Mouse (Mus musculus): ENCODE measurements at regions not wholly inside any gene's neighbourhood (a gene's known extent, or its start where the extent isn't known, plus 50 kb on each side); places are given as distances from the start of the nearest gene placed in this dataset.

- H3K4me1 ChIP-seq (ENCODE audit: control insufficient read depth in 1 of 2, insufficient read depth in 2 of 2) = no peaks in the 10 kb centered on the region
- peaks cover 73% of the 10 kb centered on the region for H3K9me3 ChIP-seq (replicated peaks; ENCODE audit: low read length)
- no peak overlapping the region for H3K4me2 ChIP-seq (ENCODE audit: insufficient read depth, low read depth, poor library complexity, severe bottlenecking)
- no peak overlapping the region for H3K27ac ChIP-seq (ENCODE audit: insufficient read depth, low read depth)
- H3K36me3 ChIP-seq (replicated peaks in 1 of 2; ENCODE audit: control insufficient read depth in 1 of 2, insufficient read depth in 1 of 2, low read length in 1 of 2) = no peaks in the 10 kb centered on the region
- no peak for DNase-seq (ENCODE audit: extremely low read depth)
- no peak overlapping the region for H3K9ac ChIP-seq (ENCODE audit: insufficient read depth, low read depth)
- H3K4me3 ChIP-seq (replicated peaks in 1 of 3; ENCODE audit: low read depth in 2 of 3, low read length in 2 of 3, poor library complexity in 1 of 3) = no peak overlapping the region
- dilution Hi-C loops (cut with MboI; ENCODE audit: extremely low pct_ligation_motif_present, extremely low pct_unique_long_range_greater_than_20kb, low sequenced_read_pairs) (no loop called here), in situ Hi-C loops (cut with MboI; ENCODE audit: low pct_ligation_motif_present, low pct_unique_long_range_greater_than_20kb, low sequenced_read_pairs) (no loop called here)
- no peaks in the 10 kb centered on the region for H3K79me2 ChIP-seq (replicated peaks; ENCODE audit: control insufficient read depth, extremely low read depth, insufficient read depth, poor library complexity, severe bottlenecking)
- TF ChIP-seq PAX5 (IDR thresholded peaks at IDR 0.05; ENCODE audit: low read length) (no peak), USF1 (IDR thresholded peaks at IDR 0.05; ENCODE audit: low read depth, low read length) (no peak), MAFK (IDR thresholded peaks at IDR 0.05; ENCODE audit: insufficient replicate concordance, low read length) (no peak), ETS1 (conservative IDR thresholded peaks at IDR 0.05; ENCODE audit: low read depth, low read length) (no peak), ZKSCAN1 (IDR thresholded peaks at IDR 0.05; ENCODE audit: borderline replicate concordance, low read depth, low read length) (no peak), ZNF384 (IDR thresholded peaks at IDR 0.05; ENCODE audit: low read depth, low read length) (no peak), SIN3A (IDR thresholded peaks at IDR 0.05; ENCODE audit: low read length) (no peak), CTCF (conservative IDR thresholded peaks at IDR 0.05 in 1 of 2, IDR thresholded peaks at IDR 0.05 in 1 of 2; ENCODE audit: low read depth in 2 of 2, low read length in 2 of 2) (no peak), ELF1 (IDR thresholded peaks at IDR 0.05; ENCODE audit: low read depth, low read length) (no peak), SMC3 (IDR thresholded peaks at IDR 0.05; ENCODE audit: low read depth, low read length) (no peak), MAZ (IDR thresholded peaks at IDR 0.05; ENCODE audit: low read depth, low read length) (no peak), USF2 (conservative IDR thresholded peaks at IDR 0.05; ENCODE audit: low read depth, low read length) (no peak), BHLHE40 (IDR thresholded peaks at IDR 0.05; ENCODE audit: low read depth, low read length) (no peak), JUND (conservative IDR thresholded peaks at IDR 0.05; ENCODE audit: low read depth, low read length) (no peak), ZMIZ1 (IDR thresholded peaks at IDR 0.05; ENCODE audit: low read depth, low read length) (no peak), NELFE (IDR thresholded peaks at IDR 0.05; ENCODE audit: low read depth, low read length) (no peak)
- H3K27me3 ChIP-seq (replicated peaks) = no peaks in the 10 kb centered on the region
These were observed 374.9 kb downstream of the Med10 start for GRCm38 (mm10) chr13:70177066-70177465.

GRCm38 (mm10) chr13:70178073-70178491 is 375.9 kb downstream of the Med10 start:
- H3K9me3 ChIP-seq (replicated peaks; ENCODE audit: low read length) = peaks cover 73% of the 10 kb centered on the region
- H3K79me2 ChIP-seq (replicated peaks; ENCODE audit: control insufficient read depth, extremely low read depth, insufficient read depth, poor library complexity, severe bottlenecking) = no peaks in the 10 kb centered on the region
- H3K27me3 ChIP-seq (replicated peaks) = no peaks in the 10 kb centered on the region
- no peak overlapping the region for H3K4me2 ChIP-seq (ENCODE audit: insufficient read depth, low read depth, poor library complexity, severe bottlenecking)
- no peak overlapping the region for H3K27ac ChIP-seq (ENCODE audit: insufficient read depth, low read depth)
- no peak overlapping the region for H3K9ac ChIP-seq (ENCODE audit: insufficient read depth, low read depth)
- H3K4me1 ChIP-seq (ENCODE audit: control insufficient read depth in 1 of 2, insufficient read depth in 2 of 2) = no peaks in the 10 kb centered on the region
- no peak overlapping the region for H3K4me3 ChIP-seq (replicated peaks in 1 of 3; ENCODE audit: low read depth in 2 of 3, low read length in 2 of 3, poor library complexity in 1 of 3)
- DNase-seq (ENCODE audit: extremely low read depth) = no peak
- H3K36me3 ChIP-seq (replicated peaks in 1 of 2; ENCODE audit: control insufficient read depth in 1 of 2, insufficient read depth in 1 of 2, low read length in 1 of 2) = no peaks in the 10 kb centered on the region
- dilution Hi-C loops (cut with MboI; ENCODE audit: extremely low pct_ligation_motif_present, extremely low pct_unique_long_range_greater_than_20kb, low sequenced_read_pairs) (no loop called here), in situ Hi-C loops (cut with MboI; ENCODE audit: low pct_ligation_motif_present, low pct_unique_long_range_greater_than_20kb, low sequenced_read_pairs) (no loop called here)
- TF ChIP-seq KAT2A (IDR thresholded peaks at IDR 0.05; ENCODE audit: insufficient replicate concordance, low read length) (no peak), USF1 (IDR thresholded peaks at IDR 0.05; ENCODE audit: low read depth, low read length) (no peak)
